Mouse (Mus musculus) urinary bladder, postnatal 36 days (tissue): ENCODE measurements around the gene Rhpn2.

ENCODE experiments used
- DNase-seq, 2 experiments: peaks; one replicate each; pipeline ENCODE4 v3.0.0; 2022; ENCODE audit warnings: low spot score in 2 of 2, mixed read lengths in 1 of 2

Rhpn2 gene

GRCm38 (mm10) chr7:35347918-35348700, 14.1 kb downstream of the Rhpn2 start:
- no peak for DNase-seq

DNA sequence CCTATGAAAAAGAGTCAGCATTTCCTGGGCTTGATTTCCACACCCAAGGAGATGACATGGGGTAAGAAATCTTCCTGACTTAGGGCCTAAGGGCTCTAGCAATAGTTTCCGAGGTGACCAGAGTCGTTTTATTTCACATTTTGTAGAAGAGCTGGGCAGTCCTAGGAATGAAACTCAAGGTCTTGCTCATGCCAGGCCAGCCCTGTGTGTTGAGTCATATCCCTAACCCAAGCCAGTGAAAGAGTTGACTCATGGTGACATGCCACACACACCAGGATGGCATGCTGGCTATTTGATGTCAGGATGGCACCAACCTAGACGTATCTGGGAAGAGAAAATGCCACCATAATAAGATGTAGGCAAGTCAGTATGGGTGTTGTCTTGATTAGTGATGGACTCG, 15.1 kb downstream of the Rhpn2 start:
- DNase-seq, result no peak

- DNase-seq, result no peak
These were observed 16.1 kb downstream of the Rhpn2 start for GRCm38 (mm10) chr7:35349886-35350684.

- DNase-seq, result no peak
These were observed 17.2 kb downstream of the Rhpn2 start for GRCm38 (mm10) chr7:35351155-35351554.

DNA sequence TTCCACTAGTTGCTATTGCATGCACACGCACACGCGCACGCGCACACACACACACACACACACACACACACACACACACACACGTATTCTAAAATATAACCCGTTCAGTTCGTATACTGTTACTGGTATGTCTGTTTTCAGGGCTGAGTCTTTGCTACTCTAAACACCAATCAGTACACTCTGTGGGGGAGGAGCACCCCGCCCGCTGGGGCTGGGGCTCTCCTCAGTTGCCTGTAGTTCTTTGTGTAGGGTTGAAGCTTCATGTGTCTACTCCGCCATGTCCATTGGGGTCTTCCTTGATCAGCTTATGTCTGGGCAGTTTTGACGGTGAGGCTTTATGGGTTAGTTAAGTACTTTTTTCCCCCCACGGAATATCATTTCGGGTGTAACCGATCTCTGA, 19.3 kb downstream of the Rhpn2 start:
- no peak for DNase-seq

DNA sequence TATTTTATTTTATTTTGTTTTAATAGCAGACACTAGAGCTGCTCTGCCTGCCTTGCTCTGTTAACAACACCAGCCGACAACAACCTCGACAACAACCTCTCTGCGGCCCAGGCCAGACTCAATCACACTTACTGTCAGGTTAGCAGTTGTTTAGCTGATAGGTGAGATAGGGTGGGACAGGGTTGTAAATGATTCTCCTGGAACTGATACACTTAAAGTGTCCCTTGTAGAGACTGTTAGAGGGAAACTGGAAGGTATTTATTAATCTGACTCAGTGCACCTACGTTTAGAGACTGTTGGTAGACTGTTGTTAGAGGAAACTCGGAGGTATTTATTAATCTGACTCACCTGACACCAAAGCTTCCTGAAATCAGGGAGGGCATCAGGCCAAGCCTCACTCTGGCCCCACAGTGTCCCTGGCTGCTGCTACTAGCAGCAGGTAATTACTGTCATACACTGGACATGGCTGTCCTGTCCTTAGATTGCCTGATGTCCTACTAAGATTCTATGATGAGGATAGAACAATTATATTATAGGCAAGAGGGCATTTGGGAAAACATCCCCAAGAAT, 21.4 kb downstream of the Rhpn2 start:
- DNase-seq, result no peak

- no peak for DNase-seq
These were observed 23.7 kb downstream of the Rhpn2 start for GRCm38 (mm10) chr7:35357621-35358020.

GRCm38 (mm10) chr7:35362253-35362652, 28.3 kb downstream of the Rhpn2 start:
- DNase-seq, result no peak

GRCm38 (mm10) chr7:35362868-35363267, 28.9 kb downstream of the Rhpn2 start:
- DNase-seq, result no peak

DNA sequence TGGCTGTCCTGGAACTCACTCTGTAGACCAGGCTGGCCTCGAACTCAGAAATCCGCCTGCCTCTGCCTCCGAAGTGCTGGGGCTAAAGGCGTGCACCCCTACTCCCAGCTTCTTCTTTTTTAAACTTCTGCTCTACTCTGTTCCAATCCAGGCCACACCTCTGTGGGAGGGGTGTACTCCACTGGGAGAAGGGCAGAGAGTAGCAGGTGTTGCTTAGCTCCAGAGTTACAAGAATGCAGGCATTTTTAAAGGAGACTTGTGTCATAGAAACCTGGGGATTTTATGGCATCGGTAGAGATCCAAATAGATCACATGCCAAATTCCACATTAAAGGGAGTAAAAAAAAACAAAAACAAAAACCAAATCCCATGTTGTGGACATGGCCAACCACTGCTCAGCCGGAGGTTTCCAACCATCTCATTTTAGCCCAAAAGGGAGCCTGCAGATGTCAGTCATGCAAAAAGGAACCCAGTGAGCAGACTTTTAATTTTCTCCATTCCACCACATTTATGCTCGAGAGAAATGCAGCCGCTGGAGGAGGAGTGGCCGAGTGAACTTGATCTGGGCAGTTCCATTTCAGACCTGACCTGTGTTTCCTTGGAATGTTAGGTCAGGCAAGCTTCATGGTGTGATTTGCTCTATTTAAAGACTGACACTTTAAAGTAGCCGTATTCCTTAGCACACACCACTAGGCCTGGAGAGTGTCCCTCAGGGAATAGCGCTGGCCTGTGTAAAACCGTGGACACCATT, 31.4 kb downstream of the Rhpn2 start:
- DNase-seq, result no peak

DNA sequence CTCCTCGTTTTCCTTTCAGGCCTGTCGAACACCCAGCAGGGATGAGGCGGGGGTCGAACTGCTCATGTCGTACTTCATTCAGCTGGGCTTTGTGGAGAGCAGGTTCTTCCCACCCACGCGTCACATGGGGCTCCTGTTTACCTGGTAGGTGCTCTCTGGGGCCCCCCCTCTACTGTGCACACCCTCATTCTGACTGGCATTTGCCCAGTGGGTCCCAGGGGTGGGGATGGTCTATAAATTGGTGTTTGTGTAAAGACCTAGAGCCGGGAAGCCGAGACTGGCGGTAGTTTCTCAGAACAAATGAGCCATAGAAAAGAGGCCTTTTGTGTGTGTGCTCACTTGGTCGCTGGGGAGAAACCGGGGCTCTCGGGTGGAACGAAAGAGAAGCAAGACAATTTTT, 37.1 kb downstream of the Rhpn2 start:
- no peak for DNase-seq

GRCm38 (mm10) chr7:35372483-35373017, 38.6 kb downstream of the Rhpn2 start:
- no peak for DNase-seq

DNA sequence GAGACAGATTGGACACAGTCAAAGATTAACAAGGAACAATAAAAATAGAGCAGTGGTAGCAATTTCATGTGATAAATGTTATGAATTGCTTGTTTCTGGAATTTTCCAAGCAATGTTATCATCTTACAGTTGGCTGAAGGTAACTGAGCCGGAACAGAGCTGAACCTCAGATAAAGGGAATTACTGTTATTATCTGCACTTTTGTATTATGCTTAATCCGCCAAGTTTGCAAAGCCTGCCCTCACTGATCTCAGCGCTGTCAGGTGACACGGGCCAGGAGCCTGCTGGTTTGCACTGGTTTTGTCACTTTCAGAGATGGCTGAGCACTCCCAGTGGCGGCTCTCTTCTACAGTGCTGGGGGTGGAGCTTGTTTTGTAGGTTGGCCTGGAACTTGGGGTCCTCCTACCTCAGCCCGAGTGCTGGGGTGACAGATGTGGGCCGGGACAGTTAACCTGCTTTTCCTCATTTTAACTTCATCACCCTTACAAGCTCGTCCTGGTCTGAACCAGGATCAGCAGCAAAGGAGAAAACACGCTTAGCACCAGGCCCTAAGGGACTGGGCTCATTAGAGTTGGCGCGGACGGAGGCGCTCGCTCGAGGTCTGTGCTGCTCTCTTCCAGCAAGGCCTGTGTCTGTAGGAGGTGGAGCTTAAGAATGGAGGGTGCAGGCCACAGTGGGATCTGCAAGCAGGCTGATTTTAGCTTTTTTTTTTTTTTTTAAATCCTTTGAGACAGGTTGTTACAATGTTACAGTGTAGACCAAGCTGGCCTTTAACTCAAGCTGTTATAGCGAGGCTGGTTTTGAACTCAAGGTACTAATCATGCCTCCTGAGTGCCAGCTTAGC, 39.4 kb downstream of the Rhpn2 start:
- no peak for DNase-seq

DNA sequence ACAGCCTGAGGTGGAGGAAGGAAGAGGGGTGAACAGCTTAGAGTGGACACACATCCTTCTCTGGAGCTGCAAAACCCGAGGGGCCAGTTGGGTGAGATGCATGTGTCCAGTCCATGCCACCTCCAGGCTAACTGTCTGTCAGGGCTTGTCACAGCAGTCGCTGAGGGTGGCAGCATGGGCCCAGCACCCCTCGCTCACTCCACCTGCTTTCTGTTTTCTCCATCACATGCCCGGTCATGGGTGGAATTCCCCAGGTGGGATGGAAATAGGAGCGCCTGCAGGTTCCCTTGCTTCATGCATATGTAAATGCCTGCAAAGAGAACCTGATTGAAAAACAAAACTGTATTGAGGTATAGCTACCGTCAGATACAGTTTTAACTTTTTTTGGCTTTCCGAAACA, 40.3 kb downstream of the Rhpn2 start:
- no peak for DNase-seq

DNA sequence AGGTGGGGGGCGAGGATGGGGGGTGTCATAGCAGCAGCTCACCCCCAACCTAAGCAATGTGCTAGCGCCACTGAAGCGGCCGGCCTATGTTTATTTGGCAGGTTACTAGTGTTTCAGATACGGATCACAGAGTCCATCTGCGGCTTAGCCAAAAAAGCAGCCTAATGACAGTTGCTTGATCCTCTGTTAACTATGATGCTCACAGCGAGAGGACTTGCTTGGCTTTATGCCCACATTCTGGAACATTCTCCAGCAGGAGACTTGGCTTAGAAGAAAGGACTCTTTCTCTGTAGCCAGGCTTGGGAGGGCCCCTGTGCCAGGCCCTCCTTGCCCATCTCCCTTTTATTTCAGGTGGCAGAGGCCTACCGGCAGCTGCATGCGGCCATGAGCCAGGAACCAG, 42.7 kb downstream of the Rhpn2 start:
- no peak for DNase-seq

- no peak for DNase-seq
These were observed 45.6 kb downstream of the Rhpn2 start for GRCm38 (mm10) chr7:35379492-35380119.

GRCm38 (mm10) chr7:35380351-35380750, 46.4 kb downstream of the Rhpn2 start:
- DNase-seq, result no peak

- DNase-seq, result no peak
These were observed 47.9 kb downstream of the Rhpn2 start for GRCm38 (mm10) chr7:35381861-35382260.

GRCm38 (mm10) chr7:35382706-35383353, 48.9 kb downstream of the Rhpn2 start:
- no peak for DNase-seq

GRCm38 (mm10) chr7:35386525-35386952, 52.6 kb downstream of the Rhpn2 start:
- no peak for DNase-seq
